Mouse (Mus musculus) olfactory bulb, adult 2 months (tissue): ENCODE results near the gene Rnasel.

Experiments
- CTCF ChIP-seq: fragments of 200-500 bp; IDR thresholded peaks from 2 replicates; pipeline ENCODE4 v1.5.1; 2012; ENCODE audit warnings: low read depth, mild to moderate bottlenecking, low read length, moderate library complexity; ENCODE audit not compliant: insufficient read depth
- POLR2A ChIP-seq: fragments of 200-500 bp; IDR thresholded peaks from 2 replicates; pipeline ENCODE4 v1.6.1; 2012; ENCODE audit warnings: mild to moderate bottlenecking, low read depth, low read length, moderate library complexity; ENCODE audit not compliant: insufficient read depth

DNA sequence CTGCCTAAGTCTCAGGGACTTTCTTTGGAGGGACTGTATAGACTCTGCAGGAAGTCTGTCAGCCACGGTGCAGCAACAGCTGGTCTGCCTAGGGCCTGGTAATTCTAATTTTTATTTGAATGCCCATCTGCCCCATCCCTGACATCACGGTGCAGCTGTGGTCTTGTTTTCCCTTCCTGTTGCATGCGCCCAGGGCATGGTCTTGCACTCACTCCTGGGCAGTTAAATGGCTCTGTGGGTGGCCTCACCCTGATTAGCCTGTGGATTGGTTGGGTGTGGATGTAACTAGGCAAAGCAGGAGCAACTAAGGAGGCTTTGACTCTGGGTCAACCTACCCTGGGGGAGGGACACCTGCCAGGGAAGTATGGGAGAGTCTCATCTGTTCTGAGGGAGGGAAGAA is 44.2 kb upstream of the Rnasel start:
- TF ChIP-seq POLR2A (no peak), CTCF (no peak)
